Mouse (Mus musculus): ENCODE data around the gene Hist1h3i. TPM values are rescaled to one million over a fixed set of nuclear protein-coding genes. Genes with fewer than 3 reads are reported as not detected.
A peak's percentile ranks its signal among the peaks of the same experiment; 100 is the strongest.
"Not testable (repeated sequence)": the region's sequence is repeated elsewhere in the genome, so short reads cannot be mapped to it uniquely, and the experiment has no call there.

The Hist1h3i gene
- polyA plus RNA-seq, 1 experiment from 2014 or later: 39.6 TPM

DNA sequence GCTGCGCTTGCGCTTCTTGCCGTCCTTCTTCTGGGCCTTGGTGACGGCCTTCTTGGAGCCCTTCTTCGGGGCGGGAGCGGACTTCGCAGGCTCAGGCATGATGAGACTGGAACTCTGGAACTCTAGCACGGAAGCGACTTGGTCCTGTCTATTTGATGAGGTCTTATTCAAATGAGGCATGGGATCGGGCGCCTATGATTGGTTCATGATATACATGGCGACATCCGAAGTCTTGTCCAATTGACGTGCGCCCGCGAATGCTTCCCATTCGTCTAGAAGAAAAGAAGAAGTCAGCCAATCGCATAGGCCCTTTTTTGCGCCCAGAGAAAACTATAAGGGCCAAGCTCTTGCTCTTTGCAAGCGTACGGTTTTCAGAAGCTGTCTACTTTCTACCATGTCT, 26.9 kb upstream of the Hist1h3i start, which contains the start of the genes Hist1h2bq and Hist1h2ao:
Gene Hist1h2bq, minus strand, starts transcription at position 125 of the 400 bp plus-strand sequence.
Gene Hist1h2ao, plus strand, starts transcription at position 393 of the 400 bp plus-strand sequence.
- not testable (repeated sequence) for H3K9me3 ChIP-seq (ENCODE audit: control insufficient read depth); H3K4me1 ChIP-seq (replicated peaks; ENCODE audit: control insufficient read depth, insufficient read depth, low read length); H3K36me3 ChIP-seq (ENCODE audit: control insufficient read depth, insufficient read depth); H3K27me3 ChIP-seq (replicated peaks; ENCODE audit: control insufficient read depth, insufficient read depth, low read length); H3K27ac ChIP-seq (ENCODE audit: low read depth, low read length); H3K4me3 ChIP-seq (ENCODE audit: low read depth, low read length); H3K4me2 ChIP-seq (replicated peaks; ENCODE audit: low read depth); H3K9ac ChIP-seq (ENCODE audit: low read depth, low read length)
- WGBS: no CpG with 5 or more reads among the region's 23 CpGs
- peak; percentile 94 for ATAC-seq

DNA sequence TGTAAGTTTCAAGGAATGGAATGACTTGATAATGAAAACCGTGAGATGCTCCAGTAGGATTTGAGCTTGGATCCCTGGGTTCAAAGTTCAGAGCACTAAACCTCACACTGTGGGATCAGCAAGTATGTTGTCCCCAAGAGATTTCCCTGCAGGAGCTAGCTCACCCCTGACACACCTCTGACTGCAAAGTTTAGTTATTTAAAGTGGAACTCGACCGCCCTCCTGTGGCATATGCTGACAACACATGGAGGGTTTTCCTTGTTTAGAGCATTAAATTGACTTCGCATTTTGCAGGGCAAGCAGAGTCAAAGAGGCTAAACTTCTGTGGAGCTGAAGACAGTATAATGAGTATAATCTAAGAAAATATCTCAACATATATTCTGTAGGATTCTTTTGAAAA, 19.9 kb upstream of the Hist1h3i start:
- no CpG with 5 or more reads among the region's 4 CpGs for WGBS
- H3K9ac ChIP-seq (ENCODE audit: low read depth, low read length); H3K4me3 ChIP-seq (ENCODE audit: low read depth, low read length); H3K27ac ChIP-seq (ENCODE audit: low read depth, low read length); H3K36me3 ChIP-seq (ENCODE audit: control insufficient read depth, insufficient read depth); H3K9me3 ChIP-seq (ENCODE audit: control insufficient read depth); H3K4me1 ChIP-seq (replicated peaks; ENCODE audit: control insufficient read depth, insufficient read depth, low read length); H3K4me2 ChIP-seq (replicated peaks; ENCODE audit: low read depth); H3K27me3 ChIP-seq (replicated peaks; ENCODE audit: control insufficient read depth, insufficient read depth, low read length): not testable (repeated sequence)
- peak; percentile 79 for ATAC-seq

DNA sequence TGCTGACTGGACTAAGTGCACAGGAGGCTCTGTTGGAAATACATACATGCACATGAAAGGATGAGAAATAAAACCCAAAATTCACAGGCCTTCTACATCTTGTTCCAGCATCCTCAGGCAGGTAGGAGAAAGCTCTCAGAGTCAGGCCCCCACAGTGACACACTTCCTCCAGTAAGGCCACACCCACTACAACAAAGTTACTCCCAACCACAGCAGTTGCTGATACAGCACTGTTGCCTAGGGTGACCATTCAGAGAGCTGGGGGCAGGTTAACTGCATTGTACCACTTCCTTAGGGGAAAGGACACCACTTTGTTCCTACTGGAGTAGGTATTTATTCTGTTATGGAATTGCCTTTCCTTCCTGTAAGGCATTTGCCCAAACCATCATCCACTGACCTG, 14.0 kb upstream of the Hist1h3i start:
- not testable (repeated sequence) for ATAC-seq; H3K4me3 ChIP-seq (ENCODE audit: low read depth, low read length); H3K27ac ChIP-seq (ENCODE audit: low read depth, low read length); H3K9me3 ChIP-seq (ENCODE audit: control insufficient read depth); H3K27me3 ChIP-seq (replicated peaks; ENCODE audit: control insufficient read depth, insufficient read depth, low read length); H3K9ac ChIP-seq (ENCODE audit: low read depth, low read length); H3K4me2 ChIP-seq (replicated peaks; ENCODE audit: low read depth); H3K36me3 ChIP-seq (ENCODE audit: control insufficient read depth, insufficient read depth); H3K4me1 ChIP-seq (replicated peaks; ENCODE audit: control insufficient read depth, insufficient read depth, low read length)

DNA sequence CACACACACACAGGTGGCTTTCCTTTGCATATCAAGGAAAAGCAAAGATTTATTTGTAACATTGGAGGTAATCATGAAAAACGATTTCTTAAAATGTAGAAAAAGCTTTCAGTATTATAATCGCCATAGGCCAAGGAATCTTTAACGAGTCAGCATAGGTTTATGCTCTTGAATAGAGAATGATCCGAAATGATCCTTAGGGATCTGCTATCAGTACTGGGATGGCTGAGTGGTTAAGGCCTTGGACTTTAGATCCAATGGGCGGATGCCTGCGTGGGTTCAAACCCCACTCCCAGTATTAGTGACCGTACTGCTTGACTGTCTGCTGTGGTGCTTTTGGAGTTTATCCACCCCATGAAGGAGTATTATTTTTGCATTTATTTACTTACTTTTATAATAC, 12.4 kb upstream of the Hist1h3i start:
- ATAC-seq: no peak
- H3K4me3 ChIP-seq (ENCODE audit: low read depth, low read length): no peak overlapping the region
- H3K36me3 ChIP-seq (ENCODE audit: control insufficient read depth, insufficient read depth): no peaks in the 10 kb centered on the region
- H3K4me1 ChIP-seq (replicated peaks; ENCODE audit: control insufficient read depth, insufficient read depth, low read length): no peaks in the 10 kb centered on the region
- 91% methylated on average over 7 of the region's 7 CpGs for WGBS
- no peak for TF ChIP-seq CTCF (IDR thresholded peaks at IDR 0.05; ENCODE audit: low read depth)
- no peaks in the 10 kb centered on the region for H3K27me3 ChIP-seq (replicated peaks; ENCODE audit: control insufficient read depth, insufficient read depth, low read length)
- H3K9me3 ChIP-seq (ENCODE audit: control insufficient read depth): no peaks in the 10 kb centered on the region
- no peak overlapping the region for H3K9ac ChIP-seq (ENCODE audit: low read depth, low read length)
- no peak overlapping the region for H3K4me2 ChIP-seq (replicated peaks; ENCODE audit: low read depth)
- H3K27ac ChIP-seq (ENCODE audit: low read depth, low read length): no peak overlapping the region

DNA sequence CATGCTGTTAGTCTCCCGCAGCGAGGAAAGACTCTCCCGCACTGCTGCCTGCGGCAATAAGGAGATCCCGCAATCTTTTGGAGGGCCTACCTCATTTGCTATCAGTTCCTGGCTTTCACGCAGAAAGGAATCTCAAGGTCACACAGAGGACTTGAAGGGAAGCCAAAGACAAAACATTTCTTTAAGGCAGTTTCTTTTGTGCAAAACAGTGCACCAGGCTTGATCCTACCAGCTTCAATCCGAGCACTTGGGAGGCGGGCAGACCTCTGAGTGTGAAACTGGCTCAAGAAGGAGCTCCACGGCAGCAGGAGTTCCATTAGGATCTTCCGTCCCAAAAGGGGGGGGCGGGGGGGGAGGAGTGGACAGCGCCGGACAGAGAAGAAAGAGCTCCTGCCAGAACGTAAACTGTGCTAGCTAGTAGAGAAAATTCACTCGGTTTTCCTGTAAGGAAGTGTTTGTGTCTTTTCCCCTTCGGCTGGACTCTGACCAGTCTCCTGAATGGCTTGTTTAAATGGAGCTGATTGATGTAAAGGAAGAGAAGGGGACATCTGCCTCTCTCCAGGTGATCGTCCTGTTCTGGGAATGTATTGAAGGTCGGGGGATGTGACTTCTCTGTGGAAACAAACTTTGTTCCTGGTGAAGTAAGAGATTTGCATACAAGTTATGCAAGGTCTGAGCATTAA, 7.6 kb upstream of the Hist1h3i start:
- H3K27ac ChIP-seq (ENCODE audit: low read depth, low read length): no peak overlapping the region
- peak overlapping the region; percentile 13 for H3K4me3 ChIP-seq (ENCODE audit: low read depth, low read length)
- 5% methylated on average over 18 of the region's 18 CpGs for WGBS
- no peaks in the 10 kb centered on the region for H3K9me3 ChIP-seq (ENCODE audit: control insufficient read depth)
- peak; percentile 10; the same call in 1 of the 2 replicates for ATAC-seq
- peak overlapping the region; percentile 63 for H3K4me2 ChIP-seq (replicated peaks; ENCODE audit: low read depth)
- H3K4me1 ChIP-seq (replicated peaks; ENCODE audit: control insufficient read depth, insufficient read depth, low read length): 0 out of 2 replicates have a peak, but pooled peaks cover 7% of the 10 kb centered on the region
- H3K9ac ChIP-seq (ENCODE audit: low read depth, low read length): peak overlapping the region; percentile 46; the same call in 1 of the 2 replicates
- no peak for TF ChIP-seq CTCF (IDR thresholded peaks at IDR 0.05; ENCODE audit: low read depth)
- H3K27me3 ChIP-seq (replicated peaks; ENCODE audit: control insufficient read depth, insufficient read depth, low read length): no peaks in the 10 kb centered on the region
- H3K36me3 ChIP-seq (ENCODE audit: control insufficient read depth, insufficient read depth): no peaks in the 10 kb centered on the region

DNA sequence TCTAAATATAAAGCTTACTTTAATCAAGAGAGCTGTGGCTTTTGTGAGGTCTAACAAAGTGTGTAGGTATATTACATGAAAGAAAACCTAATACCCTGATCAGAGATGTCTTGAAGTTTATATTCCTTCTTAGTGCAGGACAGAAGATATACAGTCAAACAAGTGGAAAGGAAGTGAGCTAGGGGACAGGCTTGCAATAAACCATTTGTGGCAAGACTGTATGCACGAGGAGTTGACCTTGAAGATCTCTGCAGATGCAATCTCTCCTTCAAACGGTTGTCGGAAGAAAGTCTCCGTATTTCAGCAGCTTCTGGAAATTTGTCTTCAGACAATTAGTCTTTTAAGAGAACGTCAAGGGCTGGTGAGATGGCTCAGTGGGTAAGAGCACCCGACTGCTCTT, 6.8 kb upstream of the Hist1h3i start:
- Histone ChIP-seq H3K9me3 (ENCODE audit: control insufficient read depth) (no peaks in the 10 kb centered on the region), H3K27me3 (replicated peaks; ENCODE audit: control insufficient read depth, insufficient read depth, low read length) (no peaks in the 10 kb centered on the region), H3K27ac (ENCODE audit: low read depth, low read length) (no peak overlapping the region), H3K9ac (ENCODE audit: low read depth, low read length) (no peak overlapping the region), H3K4me3 (ENCODE audit: low read depth, low read length) (no peak overlapping the region), H3K36me3 (ENCODE audit: control insufficient read depth, insufficient read depth) (no peaks in the 10 kb centered on the region), H3K4me1 (replicated peaks; ENCODE audit: control insufficient read depth, insufficient read depth, low read length) (0 out of 2 replicates have a peak, but pooled peaks cover 7% of the 10 kb centered on the region), H3K4me2 (replicated peaks; ENCODE audit: low read depth) (no peak overlapping the region)
- no peak for TF ChIP-seq CTCF (IDR thresholded peaks at IDR 0.05; ENCODE audit: low read depth)
- 45% methylated on average over 6 of the region's 6 CpGs for WGBS
- ATAC-seq: no peak
